Mouse (Mus musculus): ENCODE data around the gene Olfr1298. TPM values are rescaled to one million over a fixed set of nuclear protein-coding genes. Genes with fewer than 3 reads are reported as not detected.

Olfr1298 gene
- not detected for total RNA-seq (2021)
- long read RNA-seq: 0 reads

GRCm38 (mm10) chr2:111649101-111649500 is at the start of gene Olfr1298:
Gene Olfr1298 (minus strand): TSS chr2:111649201.
- DNase-seq (ENCODE audit: low spot score in 2 of 2): no peak

GRCm38 (mm10) chr2:111661119-111661518 is 12.1 kb upstream of the Olfr1298 start, which contains the start of gene Olfr1299:
Gene Olfr1299 (plus strand): TSS chr2:111661419.
- no peak for DNase-seq (ENCODE audit: low spot score in 2 of 2)

- DNase-seq (ENCODE audit: low spot score in 2 of 2): no peak
These were observed 22.6 kb downstream of the Olfr1298 start, which contains the start of gene Olfr1297 for GRCm38 (mm10) chr2:111626397-111626796. Gene Olfr1297 (minus strand): TSS chr2:111626497.

Other genes starting within 250 kb of the Olfr1298 start
- not detected for gene Olfr1286, start 226.1 kb downstream of the Olfr1298 start, total RNA-seq (2021)
- gene Olfr1287, start 200.1 kb downstream of the Olfr1298 start, total RNA-seq (2021): not detected
- not detected for gene Olfr1288, start 175.1 kb downstream of the Olfr1298 start, total RNA-seq (2021)
- not detected for gene Olfr1289, start 168.4 kb downstream of the Olfr1298 start, total RNA-seq (2021)
- not detected for gene Olfr1290, start 155.4 kb downstream of the Olfr1298 start, total RNA-seq (2021)
- gene Olfr1291-ps1, start 152.0 kb downstream of the Olfr1298 start, total RNA-seq (2021): not detected
- not detected for gene Olfr1293-ps, start 124.0 kb downstream of the Olfr1298 start, total RNA-seq (2021)
- not detected for gene Olfr1294, start 108.9 kb downstream of the Olfr1298 start, total RNA-seq (2021)
- gene Olfr1295, start 79.5 kb downstream of the Olfr1298 start, total RNA-seq (2021): not detected
- not detected for gene Olfr1297, start 22.7 kb downstream of the Olfr1298 start, total RNA-seq (2021)
- gene Olfr1299, start 12.2 kb upstream of the Olfr1298 start, total RNA-seq (2021): not detected
- not detected for gene Olfr1301, start 101.8 kb upstream of the Olfr1298 start, total RNA-seq (2021)
- gene Olfr1302, start 128.2 kb upstream of the Olfr1298 start, total RNA-seq (2021): not detected
- gene Olfr1303, start 171.1 kb upstream of the Olfr1298 start, total RNA-seq (2021): not detected
- not detected for gene Olfr1305, start 227.9 kb upstream of the Olfr1298 start, total RNA-seq (2021)

All from layer of hippocampus, adult 18-20 months (tissue).